Comparison of ENCODE assay signal across 9 mouse cellular contexts in the genomic region with DNA sequence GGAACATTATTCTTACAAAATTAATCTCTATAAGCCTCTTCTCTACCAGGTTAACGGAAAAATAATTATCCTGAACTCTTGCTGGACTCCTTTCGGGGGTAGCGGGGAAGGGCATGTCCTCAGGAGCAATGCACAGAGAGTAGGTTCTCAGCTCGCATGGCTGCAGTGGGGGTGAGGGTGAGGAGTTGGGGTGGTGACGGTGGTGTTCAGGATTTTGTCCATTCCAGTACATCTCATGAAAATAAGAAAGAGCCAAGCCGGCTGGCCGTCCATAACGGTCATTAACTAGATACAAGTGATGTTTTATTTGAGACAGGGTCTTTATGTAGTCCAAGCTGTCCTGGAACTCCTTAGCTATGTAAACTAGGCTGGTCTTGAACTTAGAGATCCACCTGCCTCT. TPM values are rescaled to one million over a fixed set of nuclear protein-coding genes. Genes with fewer than 3 reads are reported as not detected.
DNase-seq lines count a peak whose midpoint lies in the region; ATAC-seq and TF ChIP-seq lines count a peak whose summit lies in the region.
"Had no signal": no experiment of that assay in that cellular context is flagged by ENCODE, and none has a peak within 500 bp of the region (broad histone marks: within the 10 kb centered on the region; RNA-seq: fewer than 3 reads in every experiment).

No protein-coding gene starts in this region.

- H3K9me3 ChIP-seq in MEL (replicated peaks; ENCODE audit: insufficient read depth, low read length): no peaks in the 10 kb centered on the region
- no peaks in the 10 kb centered on the region for H3K9me3 ChIP-seq in embryonic facial prominence, embryonic 15.5 days (replicated peaks)
- H3K9me3 ChIP-seq in liver, embryonic 13.5 days (replicated peaks): no peaks in the 10 kb centered on the region

- peaks cover 7 to 11% of the 10 kb centered on the region in 2 experiments; a peak in 3 of 4 replicates for H3K36me3 ChIP-seq in MEL (ENCODE audit: control insufficient read depth in 1 of 2, insufficient read depth in 2 of 2, low read length in 2 of 2)
- peaks cover 8% of the 10 kb centered on the region for H3K36me3 ChIP-seq in embryonic facial prominence, embryonic 15.5 days
- H3K36me3 ChIP-seq in liver, embryonic 13.5 days: peaks cover 10% of the 10 kb centered on the region; the same call in 1 of the 2 replicates

- WGBS in embryonic facial prominence, embryonic 15.5 days: 82% methylated on average over 8 of the region's 8 CpGs
- WGBS in liver, embryonic 13.5 days (ENCODE audit: insufficient replicate concordance): 85% methylated on average over 8 of the region's 8 CpGs

- no peak for TF ChIP-seq EP300 in MEL (IDR thresholded peaks at IDR 0.05; ENCODE audit: low read depth in 1 of 2, low read length in 2 of 2)

- H3K4me3 ChIP-seq in layer of hippocampus, adult 2 months: peak overlapping the region; percentile 98
- peak overlapping the region; percentile 32 to 57 for H3K4me3 ChIP-seq in MEL (ENCODE audit: control insufficient read depth in 1 of 2, insufficient read depth in 1 of 2, low read depth in 2 of 2, low read length in 2 of 2)
- H3K4me3 ChIP-seq in embryonic facial prominence, embryonic 15.5 days (replicated peaks): peak overlapping the region; percentile 90; the same call in 1 of the 2 replicates
- peak overlapping the region; percentile 86; the same call in 1 of the 2 replicates for H3K4me3 ChIP-seq in liver, embryonic 13.5 days (replicated peaks)

- H3K9ac ChIP-seq in MEL (ENCODE audit: control insufficient read depth, low read depth, low read length, poor library complexity, severe bottlenecking): peak overlapping the region; percentile 67
- H3K9ac ChIP-seq in embryonic facial prominence, embryonic 15.5 days: no peak overlapping the region
- peak overlapping the region; percentile 49; the same call in 1 of the 2 replicates for H3K9ac ChIP-seq in liver, embryonic 13.5 days

- no peak for TF ChIP-seq POLR2A in MEL (IDR thresholded peaks at IDR 0.05; ENCODE audit: control insufficient read depth in 1 of 2, insufficient read depth in 1 of 2, low read depth in 1 of 2, low read length in 2 of 2, poor library complexity in 1 of 2)

- no peak for TF ChIP-seq RAD21 in MEL (IDR thresholded peaks at IDR 0.05; ENCODE audit: low read depth, low read length)

- H3K27ac ChIP-seq in layer of hippocampus, adult 2 months: peak overlapping the region; percentile 97
- H3K27ac ChIP-seq in MEL (ENCODE audit: control insufficient read depth, low read depth, low read length): no peak overlapping the region
- H3K27ac ChIP-seq in embryonic facial prominence, embryonic 15.5 days (replicated peaks): no peak overlapping the region
- H3K27ac ChIP-seq in liver, embryonic 13.5 days: no peak overlapping the region

- peaks cover 0 to 5% of the 10 kb centered on the region in 2 experiments; a peak in 2 of 4 replicates for H3K27me3 ChIP-seq in MEL (ENCODE audit: control insufficient read depth in 1 of 2, insufficient read depth in 2 of 2, low read length in 2 of 2)
- H3K27me3 ChIP-seq in embryonic facial prominence, embryonic 15.5 days: no peaks in the 10 kb centered on the region
- H3K27me3 ChIP-seq in liver, embryonic 13.5 days: no peaks in the 10 kb centered on the region

- no peak for DNase-seq in layer of hippocampus, adult 2 months (ENCODE audit: low spot score in 2 of 2)
- no peak for DNase-seq in layer of hippocampus, postnatal 25 days (ENCODE audit: extremely low spot score in 1 of 2, low spot score in 1 of 2)
- DNase-seq in MEL (ENCODE audit: low read depth, low spot score): no peak
- DNase-seq in liver, embryonic 13.5 days: no peak
- no peak for DNase-seq in ovary, postnatal 14 days (ENCODE audit: low spot score)
- DNase-seq in cerebellum, postnatal 36 days: no peak

- peaks cover 5% of the 10 kb centered on the region; the same call in 1 of the 2 replicates for H3K79me2 ChIP-seq in MEL (ENCODE audit: control insufficient read depth, insufficient read depth, low read length, poor library complexity)

- peaks cover 4 to 8% of the 10 kb centered on the region in 2 experiments for H3K4me1 ChIP-seq in MEL (ENCODE audit: control insufficient read depth in 1 of 2, insufficient read depth in 2 of 2, low read length in 2 of 2)
- H3K4me1 ChIP-seq in embryonic facial prominence, embryonic 15.5 days: peaks cover 8% of the 10 kb centered on the region; the same call in 1 of the 2 replicates
- peaks cover 21% of the 10 kb centered on the region for H3K4me1 ChIP-seq in liver, embryonic 13.5 days (replicated peaks)

- TF ChIP-seq CTCF in layer of hippocampus, adult 2 months (conservative IDR thresholded peaks at IDR 0.05): no peak
- TF ChIP-seq CTCF in MEL (IDR thresholded peaks at IDR 0.05 in 2 of 3, conservative IDR thresholded peaks at IDR 0.05 in 1 of 3; ENCODE audit: control insufficient read depth in 1 of 3, insufficient read depth in 1 of 3, low read depth in 2 of 3, low read length in 3 of 3, poor library complexity in 1 of 3, severe bottlenecking in 1 of 3): no peak

- no peak for ATAC-seq in embryonic facial prominence, embryonic 15.5 days (ENCODE audit: insufficient number of reproducible peaks, low FRiP score, low TSS enrichment, low read depth)
- no peak for ATAC-seq in liver, embryonic 13.5 days (ENCODE audit: low read depth)
- ATAC-seq in monocyte, adult 5-6 weeks (replicated peaks; ENCODE audit: insufficient number of reproducible peaks, low FRiP score, low TSS enrichment, poor library complexity, severe bottlenecking): no peak

- H3K4me2 ChIP-seq in embryonic facial prominence, embryonic 15.5 days (replicated peaks): peak overlapping the region; percentile 74; the same call in 1 of the 2 replicates
- H3K4me2 ChIP-seq in liver, embryonic 13.5 days: peak overlapping the region; percentile 90

TF ChIP-seq in MEL, 35 proteins besides CTCF, POLR2A, EP300 and RAD21:
- no peak for TF ChIP-seq KAT2A (conservative IDR thresholded peaks at IDR 0.05; ENCODE audit: low read depth, low read length)
- TF ChIP-seq TAL1 (IDR thresholded peaks at IDR 0.05; ENCODE audit: low read length): no peak
- TF ChIP-seq MAFK (IDR thresholded peaks at IDR 0.05; ENCODE audit: borderline replicate concordance, low read depth, low read length): no peak
- no peak for TF ChIP-seq MEF2A (IDR thresholded peaks at IDR 0.05; ENCODE audit: extremely low read depth, insufficient replicate concordance, low read depth, low read length, poor library complexity, severe bottlenecking)
- TF ChIP-seq NRF1 (IDR thresholded peaks at IDR 0.05; ENCODE audit: insufficient read depth, low read depth, low read length, poor library complexity, severe bottlenecking): no peak
- TF ChIP-seq HCFC1 (IDR thresholded peaks at IDR 0.05; ENCODE audit: low read depth, low read length): no peak
- no peak for TF ChIP-seq ETS1 (IDR thresholded peaks at IDR 0.05; ENCODE audit: low read depth, low read length)
- no peak for TF ChIP-seq GATA1 (IDR thresholded peaks at IDR 0.05; ENCODE audit: low read depth, low read length)

RNA-seq across cellular contexts. Expression of gene Ccng1, which starts 0.9 kb away (rescaled TPM):
- total RNA-seq in layer of hippocampus, adult 2 months (2021): 10 to 100 TPM; 63.0 to 63.2 TPM
- total RNA-seq in layer of hippocampus, postnatal 25 days (2021): 10 to 100 TPM; 58.0 to 64.0 TPM
- 40.1 and 42.8 TPM in 2 replicates for total RNA-seq in MEL (2012; rRNA removed)
- polyA plus RNA-seq in MEL (2012; ENCODE audit: insufficient read depth in 1 of 2, insufficient read length in 2 of 2, low read depth in 1 of 2, low replicate concordance in 2 of 2, missing spikeins in 1 of 2): 100 to 1,000 TPM in 1 of 2 experiments, 10 to 100 TPM in 1; 23.5 to 165 TPM
- polyA plus RNA-seq in embryonic facial prominence, embryonic 15.5 days (2015; fragmentation: Nextera tagmentation; extraction: Ambion mirVana): 48.4 and 50.0 TPM in 2 replicates
- polyA plus RNA-seq in liver, embryonic 13.5 days (2015; fragmentation: Nextera tagmentation; extraction: Ambion mirVana): 21.9 and 30.8 TPM in 2 replicates
- 70.3 to 89.6 TPM (median 85.1 TPM) in 3 replicates for total RNA-seq in monocyte, adult 5-6 weeks (2017)

RNA-seq across cellular contexts. Expression of gene Nudcd2, which starts 22.5 kb away (rescaled TPM):
- total RNA-seq in layer of hippocampus, adult 2 months (2021): 10 to 100 TPM; 16.1 to 25.0 TPM
- 10 to 100 TPM; 18.7 to 25.4 TPM for total RNA-seq in layer of hippocampus, postnatal 25 days (2021)
- 162 and 171 TPM in 2 replicates for total RNA-seq in MEL (2012; rRNA removed)
- polyA plus RNA-seq in MEL (2012; ENCODE audit: insufficient read depth in 1 of 2, insufficient read length in 2 of 2, low read depth in 1 of 2, low replicate concordance in 2 of 2, missing spikeins in 1 of 2): 100 to 1,000 TPM; 154 to 176 TPM
- polyA plus RNA-seq in embryonic facial prominence, embryonic 15.5 days (2015; fragmentation: Nextera tagmentation; extraction: Ambion mirVana): 118 and 124 TPM in 2 replicates
- 113 and 135 TPM in 2 replicates for polyA plus RNA-seq in liver, embryonic 13.5 days (2015; fragmentation: Nextera tagmentation; extraction: Ambion mirVana)
- total RNA-seq in monocyte, adult 5-6 weeks (2017): 16.8 to 31.9 TPM (median 27.7 TPM) in 3 replicates

RNA-seq across cellular contexts. Expression of gene Hmmr, which starts 22.7 kb away (rescaled TPM):
- total RNA-seq in layer of hippocampus, adult 2 months (2021): under 1 TPM; 0.20 to 0.51 TPM
- under 1 TPM; 0.61 to 0.69 TPM for total RNA-seq in layer of hippocampus, postnatal 25 days (2021)
- 55.6 and 72.1 TPM in 2 replicates for total RNA-seq in MEL (2012; rRNA removed)
- 10 to 100 TPM; 40.6 to 74.5 TPM for polyA plus RNA-seq in MEL (2012; ENCODE audit: insufficient read depth in 1 of 2, insufficient read length in 2 of 2, low read depth in 1 of 2, low replicate concordance in 2 of 2, missing spikeins in 1 of 2)
- 35.1 and 35.5 TPM in 2 replicates for polyA plus RNA-seq in embryonic facial prominence, embryonic 15.5 days (2015; fragmentation: Nextera tagmentation; extraction: Ambion mirVana)
- 65.0 and 82.1 TPM in 2 replicates for polyA plus RNA-seq in liver, embryonic 13.5 days (2015; fragmentation: Nextera tagmentation; extraction: Ambion mirVana)
- total RNA-seq in monocyte, adult 5-6 weeks (2017): 0.58 to 1.9 TPM in 2 of 3 replicates, not detected in the other
- total RNA-seq: neutrophil, adult 5-6 weeks had no signal

Comparison
In these comparisons a context has a peak if more than half of its experiments do, and no peak if none do; other contexts are left out.
1. H3K4me3 ChIP-seq: peak in every context shown above with its lines; median percentile 98 in layer of hippocampus, adult 2 months; 90 in embryonic facial prominence, embryonic 15.5 days; 86 in liver, embryonic 13.5 days; 44 in MEL.
2. RNA of gene Hmmr, which starts 22.7 kb away (total RNA-seq): 55.6 to 72.1 TPM in MEL; 0.61 to 0.69 TPM in layer of hippocampus, postnatal 25 days, 0.20 to 0.51 TPM in layer of hippocampus, adult 2 months and 0.58 to 1.9 TPM in monocyte, adult 5-6 weeks; every median in the first group is over 10 times any median in the second.